Mouse (Mus musculus) CD8-positive naive resting alpha-beta T cell, adult 2 months (primary cell): Measurements from ENCODE around the gene Akr1a1.

Experiments
- DNase-seq, 2 experiments: peaks; one replicate each; pipeline ENCODE4 v3.0.0; 2022; ENCODE audit warnings: low read depth in 2 of 2, low spot score in 2 of 2

Akr1a1 gene

GRCm38 (mm10) chr4:116659474-116659873 lies 8.0 kb upstream of the Akr1a1 start:
- DNase-seq: no peak

DNA sequence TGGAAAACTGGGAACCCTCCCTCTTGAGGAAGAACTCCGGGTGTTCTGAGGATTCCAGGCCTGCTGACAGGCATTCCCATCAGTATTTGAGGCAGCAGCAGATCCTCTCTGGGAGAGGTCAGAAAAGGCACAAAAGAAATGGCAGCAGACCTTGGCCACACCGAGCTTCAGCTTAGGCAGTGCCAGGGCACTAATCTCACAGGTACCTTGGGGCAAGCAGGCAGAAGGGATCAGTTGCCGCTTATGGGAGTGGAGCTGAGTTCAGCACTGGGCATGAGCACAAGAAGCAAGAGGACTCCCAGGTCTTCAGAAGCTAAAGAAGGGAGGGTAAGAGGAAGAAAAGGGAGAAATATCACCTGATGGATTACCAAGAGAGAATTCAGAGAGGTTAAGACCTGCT lies 6.5 kb upstream of the Akr1a1 start:
- no peak for DNase-seq

GRCm38 (mm10) chr4:116655658-116656057 lies 4.2 kb upstream of the Akr1a1 start:
- DNase-seq: no peak

DNA sequence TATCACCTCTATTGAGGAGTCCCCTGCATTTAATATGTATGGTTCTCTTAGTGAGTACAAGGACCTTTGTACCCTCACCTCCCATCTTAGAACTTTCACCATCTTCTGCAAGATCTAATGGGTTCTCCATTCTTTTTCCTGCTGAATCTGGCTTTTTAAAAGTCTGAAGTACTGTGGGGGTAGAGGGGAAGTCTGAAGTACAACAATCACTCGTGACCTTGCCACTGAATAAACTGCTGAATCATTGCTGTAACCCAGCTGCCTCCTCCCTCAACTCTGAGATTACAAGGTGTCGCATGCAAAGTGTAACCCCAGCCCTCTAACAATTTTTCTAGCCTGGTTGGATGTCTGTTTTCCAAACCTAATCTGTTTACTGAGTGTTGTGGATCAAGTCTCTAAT lies 3.6 kb upstream of the Akr1a1 start:
- DNase-seq: no peak

DNA sequence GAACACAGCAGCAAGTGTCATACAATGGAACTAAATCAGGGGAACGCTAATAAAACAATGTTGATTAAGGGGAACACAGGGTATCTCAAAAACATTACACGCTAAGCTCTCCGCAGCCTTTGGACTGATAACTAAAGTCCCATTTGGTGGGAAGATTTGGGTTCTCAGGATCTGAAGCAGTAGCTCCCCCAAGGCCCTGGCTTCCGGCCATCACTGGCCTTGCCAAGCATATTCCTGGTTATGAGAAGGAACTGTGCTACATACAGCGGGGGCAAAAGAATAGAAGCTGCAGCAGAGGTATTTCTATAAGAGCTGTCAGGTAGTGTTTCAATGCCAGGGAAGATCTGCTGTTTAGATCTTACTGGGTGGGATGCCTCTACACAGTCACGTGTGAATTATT lies 1.7 kb upstream of the Akr1a1 start:
- no peak for DNase-seq

GRCm38 (mm10) chr4:116651797-116652135 lies 286 bp upstream of the Akr1a1 start:
- DNase-seq: no peak

- no peak for DNase-seq
Measured at GRCm38 (mm10) chr4:116650365-116650764, 1.1 kb downstream of the Akr1a1 start.

DNA sequence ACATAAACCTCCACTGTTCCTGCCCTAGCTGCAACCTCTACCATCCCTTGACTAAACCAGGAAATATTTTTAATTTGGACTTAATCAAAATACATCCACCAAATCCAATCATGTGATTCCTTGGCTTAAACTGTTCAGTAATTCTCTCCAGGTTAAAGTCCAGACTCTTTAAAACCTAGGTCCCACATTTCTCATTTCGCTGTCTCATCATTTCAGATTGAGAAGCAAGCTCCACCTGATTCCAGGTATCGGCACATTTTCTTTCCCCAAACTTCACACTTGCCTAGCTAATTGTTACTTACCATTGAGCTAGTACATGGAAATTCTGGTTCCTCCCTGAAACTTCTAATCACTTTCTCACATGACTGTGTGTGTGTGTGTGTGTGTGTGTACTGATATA lies 2.1 kb downstream of the Akr1a1 start:
- no peak for DNase-seq

DNA sequence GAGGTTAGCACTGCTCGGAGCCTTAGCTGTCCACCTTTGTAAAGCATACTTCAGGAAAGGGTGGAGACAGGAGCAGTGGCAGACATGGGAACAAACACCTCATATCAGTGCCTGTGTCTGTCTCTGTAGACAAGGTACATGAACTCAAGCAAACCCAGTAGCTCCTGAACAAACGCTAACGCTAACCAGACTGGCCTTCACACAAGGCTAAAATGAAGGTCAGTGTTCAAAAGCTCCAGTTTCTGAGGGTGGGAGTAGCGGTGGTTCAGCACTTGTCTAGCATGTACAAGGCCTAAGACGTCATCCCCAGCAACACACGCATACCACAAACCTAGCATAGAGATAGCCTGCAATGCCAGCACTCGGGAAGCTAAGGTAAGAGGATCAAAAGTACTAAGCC lies 5.9 kb downstream of the Akr1a1 start:
- DNase-seq: no peak

DNA sequence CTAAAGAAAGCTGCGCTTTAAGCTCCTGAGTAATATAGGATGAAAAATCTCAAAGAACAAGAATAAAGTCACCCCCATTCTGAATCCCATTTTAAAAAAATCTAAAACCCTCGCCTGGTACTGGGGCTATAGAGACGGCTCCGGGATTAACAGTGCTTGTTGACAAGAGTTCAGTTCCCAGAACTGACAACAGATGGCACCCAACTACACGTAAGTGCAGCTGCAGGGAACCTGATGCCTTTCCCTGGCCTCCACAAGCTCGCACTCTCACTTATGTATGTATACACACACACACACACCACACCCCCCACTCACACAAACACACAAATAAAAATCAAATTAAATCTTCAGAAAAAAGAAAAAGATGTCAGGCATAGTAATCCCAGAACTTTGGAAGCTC lies 7.2 kb downstream of the Akr1a1 start:
- peak in 1 of 2 experiments; percentile 8 for DNase-seq

GRCm38 (mm10) chr4:116642071-116642470 lies 9.4 kb downstream of the Akr1a1 start:
- no peak for DNase-seq

- no peak for DNase-seq
Measured at GRCm38 (mm10) chr4:116638821-116639220, 12.7 kb downstream of the Akr1a1 start.

DNA sequence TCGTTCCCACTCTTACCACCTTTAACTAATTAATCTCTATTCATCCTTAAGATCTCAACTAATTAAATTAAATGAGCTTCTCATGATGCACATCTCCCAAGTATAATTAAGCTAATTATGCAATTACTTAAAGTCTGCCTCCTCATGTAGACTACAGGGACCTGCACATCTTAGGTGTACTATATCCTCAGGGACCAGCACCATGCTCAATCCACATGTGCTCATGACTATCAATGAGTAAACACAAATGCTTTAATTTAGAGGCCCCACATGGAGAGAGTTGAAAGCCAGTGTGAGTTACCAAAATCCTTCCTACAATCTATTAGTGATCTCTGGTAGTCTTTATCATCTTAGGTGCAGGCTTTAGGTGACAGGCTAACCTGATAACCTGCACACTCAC lies 16.3 kb downstream of the Akr1a1 start:
- no peak for DNase-seq

GRCm38 (mm10) chr4:116627722-116628662 lies 23.5 kb downstream of the Akr1a1 start, which contains the start of gene Nasp:
Nasp (minus strand) TSS chr4:116627941.
- peak; percentile 76 to 86 for DNase-seq

DNA sequence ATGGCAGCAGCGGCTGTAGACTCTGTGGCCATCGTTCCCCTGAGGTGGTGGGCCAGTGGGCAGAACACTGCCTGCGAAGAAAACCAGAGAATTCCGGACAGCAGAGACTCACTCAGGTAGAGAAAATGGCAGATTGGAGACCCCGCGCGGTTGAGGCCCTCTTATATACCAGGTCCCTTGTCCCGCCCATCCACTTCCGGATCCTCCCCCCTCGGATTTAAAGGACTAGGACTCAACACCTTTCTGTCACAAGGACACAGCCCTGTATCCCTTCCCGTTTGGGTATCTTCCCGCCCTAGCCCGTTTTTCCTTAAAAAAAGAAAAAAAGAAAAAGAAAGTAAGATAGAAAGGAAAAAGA lies 24.1 kb downstream of the Akr1a1 start:
- peak; percentile 91 to 96 for DNase-seq

DNA sequence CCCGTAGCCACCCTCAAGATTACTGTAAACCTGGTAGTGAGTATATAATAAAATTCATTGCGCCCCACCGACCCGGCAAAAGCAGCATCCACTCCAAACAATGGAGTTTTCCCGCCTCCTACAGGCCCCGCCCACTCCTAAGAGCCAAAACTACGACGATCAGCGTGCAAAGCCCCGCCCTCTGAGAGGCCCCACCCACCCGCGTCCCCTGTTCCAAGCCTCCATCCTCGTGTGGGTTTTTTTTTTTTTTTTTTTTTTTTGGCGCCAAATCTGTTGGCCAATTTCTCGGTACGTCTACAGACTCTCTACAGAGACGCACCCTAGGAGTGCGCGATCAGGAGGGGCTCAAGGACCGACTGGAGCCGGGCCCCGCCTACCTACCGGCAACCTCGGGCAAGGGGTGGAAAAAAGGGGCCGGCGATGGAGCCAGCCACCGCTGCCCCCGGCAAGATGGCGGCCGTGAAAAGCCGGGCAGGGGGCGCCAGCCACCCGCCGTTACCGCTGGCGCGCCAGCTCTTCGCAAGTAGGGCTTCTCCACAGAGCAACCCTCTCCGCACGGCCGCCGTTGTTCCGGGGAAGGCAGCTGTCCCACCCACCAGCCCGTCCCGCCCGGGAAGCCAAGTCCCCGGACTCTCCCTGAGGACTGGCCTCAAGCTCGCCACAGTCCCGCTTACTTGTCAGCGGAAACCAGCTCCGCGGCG lies 24.7 kb downstream of the Akr1a1 start:
- peak; percentile 43 to 65 for DNase-seq

DNA sequence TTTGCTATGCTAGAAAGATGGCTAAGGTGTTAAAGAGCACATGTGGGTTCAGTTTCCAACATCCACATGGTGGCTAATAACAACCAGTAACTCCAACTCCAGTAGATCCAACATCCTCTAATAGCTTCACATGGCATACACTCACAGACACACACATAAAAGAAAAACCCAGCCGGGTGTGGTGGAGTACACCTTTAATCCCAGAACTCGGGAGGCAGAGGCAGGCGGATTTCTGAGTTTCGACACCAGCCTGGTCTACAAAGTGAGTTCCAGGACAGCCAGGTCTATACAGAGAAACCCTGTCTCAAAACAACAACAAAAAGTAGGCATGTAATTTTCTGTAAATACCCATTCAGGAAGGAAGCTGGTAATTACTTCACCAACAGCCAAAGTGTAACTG lies 26.6 kb downstream of the Akr1a1 start:
- DNase-seq: no peak

GRCm38 (mm10) chr4:116615237-116615636 lies 36.2 kb downstream of the Akr1a1 start:
- DNase-seq: no peak

DNA sequence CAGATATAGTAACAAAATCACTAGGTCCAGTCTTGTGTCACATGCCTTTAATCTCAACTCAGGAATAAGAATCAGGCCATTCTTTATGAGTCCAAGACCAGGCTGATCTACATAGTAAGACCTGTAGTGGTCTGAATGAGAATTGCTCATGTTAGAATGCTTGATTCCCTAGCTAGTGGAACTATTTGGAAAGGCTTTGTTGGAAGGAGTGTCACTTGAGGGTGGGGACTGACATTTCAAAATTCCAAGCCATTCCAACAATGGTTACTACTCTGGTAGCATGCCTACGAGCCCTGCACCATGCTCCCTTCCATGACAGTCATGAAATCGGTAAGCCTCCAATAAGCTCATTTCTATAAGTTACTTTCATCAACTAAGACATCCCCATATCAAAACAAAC lies 38.9 kb downstream of the Akr1a1 start:
- no peak for DNase-seq

DNA sequence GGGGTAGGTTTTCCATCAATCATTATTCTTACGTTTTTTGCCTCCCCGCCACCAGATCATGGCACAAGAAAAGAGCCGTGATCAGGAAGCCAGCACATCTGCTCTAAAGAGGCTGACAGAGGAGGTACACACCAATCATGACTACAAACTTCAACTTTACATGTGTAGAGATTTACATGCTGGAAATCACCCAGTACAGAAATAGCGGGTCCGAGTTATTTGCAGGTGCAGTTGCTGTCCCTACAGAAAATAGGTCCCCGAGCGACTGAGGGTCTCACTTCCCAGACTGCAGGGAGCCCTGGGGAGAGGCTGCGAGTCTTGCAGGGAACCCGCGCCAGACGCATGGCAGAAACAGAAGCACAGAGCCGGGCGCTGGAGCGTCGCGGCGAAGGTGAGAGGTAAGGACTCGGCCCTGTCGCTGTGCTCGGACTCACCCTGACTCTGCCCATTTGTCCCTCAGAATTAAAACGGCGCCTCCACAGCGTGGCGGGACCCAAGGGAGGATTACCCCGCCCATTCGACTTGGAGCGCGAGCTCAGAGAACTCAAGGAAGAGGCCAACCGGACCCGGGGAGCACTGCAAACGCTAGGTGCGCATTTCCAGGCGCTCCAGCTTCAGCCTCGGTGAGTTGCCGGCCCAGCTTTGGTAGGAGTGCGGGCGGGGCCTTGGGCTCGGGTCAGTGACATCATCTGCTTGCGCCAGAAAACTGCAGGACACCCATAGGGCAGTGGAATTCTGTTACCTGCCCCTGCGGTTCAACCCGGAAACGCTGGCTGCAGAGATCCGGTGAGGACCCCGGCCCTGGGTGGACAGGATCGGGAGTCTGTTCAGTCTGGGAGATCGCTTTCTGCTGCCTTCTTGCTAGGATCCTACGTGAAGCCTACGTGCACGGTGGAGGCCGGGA lies 54.2 kb downstream of the Akr1a1 start:
- DNase-seq: peak; percentile 57 to 67

DNA sequence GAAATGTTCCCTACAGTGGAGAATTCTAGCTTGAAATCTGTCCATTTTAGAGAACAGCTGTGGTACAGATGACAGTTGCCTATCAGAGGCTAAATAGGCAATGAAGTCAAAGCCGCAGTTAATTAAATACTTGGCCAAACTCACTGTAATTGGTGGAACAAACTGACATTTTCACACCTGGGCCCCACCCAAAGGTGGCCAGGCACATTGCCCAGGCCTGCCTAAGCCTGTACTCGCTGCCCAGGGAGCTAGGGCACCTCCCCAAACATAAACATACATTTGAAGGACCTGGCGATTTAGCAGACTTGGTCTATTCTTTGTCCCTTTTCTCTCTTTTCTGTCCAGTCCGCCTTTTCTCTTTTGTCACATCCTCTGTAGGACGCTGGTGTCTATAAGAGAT lies 55.1 kb downstream of the Akr1a1 start, which contains the start of gene Ccdc17:
TSS of gene Ccdc17 (plus strand) at position 276 of the 400 bp plus-strand sequence.
- no peak for DNase-seq
